In the genomic region with DNA sequence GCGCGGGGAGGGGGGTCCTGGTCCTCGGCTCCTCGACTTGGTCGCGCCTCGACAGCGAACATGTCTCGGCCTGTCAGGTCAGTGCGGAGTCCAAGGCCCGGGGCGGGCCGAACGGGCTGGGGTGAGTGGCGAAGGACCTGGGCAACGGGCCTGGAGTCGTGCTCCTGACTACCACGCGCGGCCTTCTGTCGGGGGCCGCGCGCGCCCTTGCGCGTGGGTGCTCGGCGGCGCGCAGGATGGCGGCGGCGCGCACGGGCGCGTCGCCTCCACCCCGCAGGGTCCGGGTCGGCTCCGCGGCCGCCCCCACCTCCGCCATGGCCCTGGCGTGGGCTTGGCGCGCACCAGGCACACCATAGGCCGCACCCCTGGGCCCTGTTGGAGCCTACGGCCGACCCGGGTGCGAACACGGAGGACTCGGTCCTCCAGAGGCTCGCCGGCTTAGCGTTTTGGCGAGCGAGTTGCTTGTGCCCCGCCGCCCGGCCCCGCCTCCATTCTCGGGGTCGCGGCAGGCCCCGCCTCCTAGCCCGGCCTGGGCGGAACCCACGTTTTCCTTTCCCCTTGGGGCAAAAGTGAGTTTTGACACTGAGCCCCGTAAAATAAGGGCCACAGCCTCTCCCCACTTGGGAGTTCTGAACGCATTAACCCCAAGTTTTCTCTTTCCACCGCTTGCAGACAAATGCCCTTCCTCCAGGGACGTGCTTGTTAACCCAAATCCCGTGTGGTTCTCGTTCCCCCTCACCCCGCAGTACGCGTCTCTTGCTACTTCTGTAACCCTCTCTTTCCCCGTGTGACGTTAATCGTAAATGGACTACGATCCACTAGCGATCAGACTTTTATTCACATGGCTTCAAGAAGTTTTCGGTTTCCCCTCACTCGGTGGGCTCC, we compare ENCODE assay signal across 8 mouse cellular contexts. TPM values are rescaled to one million over a fixed set of nuclear protein-coding genes. Genes with fewer than 3 reads are reported as not detected.
A peak's percentile ranks its signal among the peaks of the same experiment; 100 is the strongest.
DNase-seq lines count a peak whose midpoint lies in the region; ATAC-seq and TF ChIP-seq lines count a peak whose summit lies in the region.

No protein-coding gene starts in this region.

- H3K27me3 ChIP-seq in embryonic facial prominence, embryonic 14.5 days (replicated peaks; ENCODE audit: control insufficient read depth, insufficient read depth, low read length): peaks cover 12% of the 10 kb centered on the region; the same call in 1 of the 2 replicates
- H3K27me3 ChIP-seq in limb, embryonic 14.5 days (ENCODE audit: control insufficient read depth, insufficient read depth, low read length): no peaks in the 10 kb centered on the region; the same call in 1 of the 2 replicates
- no peaks in the 10 kb centered on the region; the same call in 1 of the 2 replicates for H3K27me3 ChIP-seq in midbrain, embryonic 16.5 days (ENCODE audit: control insufficient read depth, insufficient read depth, low read depth, low read length)
- no peaks in the 10 kb centered on the region for H3K27me3 ChIP-seq in spleen, adult 2 months (ENCODE audit: control insufficient read depth, insufficient read depth, low read length)

- peak; percentile 81 for ATAC-seq in embryonic facial prominence, embryonic 14.5 days (ENCODE audit: low read depth)
- ATAC-seq in limb, embryonic 14.5 days (ENCODE audit: low FRiP score, low read depth): peak; percentile 70
- peak; percentile 85 for ATAC-seq in midbrain, embryonic 16.5 days

- peak overlapping the region; percentile 95 for H3K4me3 ChIP-seq in embryonic facial prominence, embryonic 14.5 days (ENCODE audit: low read depth, low read length)
- H3K4me3 ChIP-seq in limb, embryonic 14.5 days (replicated peaks; ENCODE audit: low read length): peak overlapping the region; percentile 95
- peak overlapping the region; percentile 84 for H3K4me3 ChIP-seq in midbrain, embryonic 16.5 days (ENCODE audit: low read depth, low read length)
- peak overlapping the region; percentile 99 for H3K4me3 ChIP-seq in spleen, adult 2 months (ENCODE audit: extremely low read depth, insufficient read depth, insufficient read length)

- H3K4me1 ChIP-seq in embryonic facial prominence, embryonic 14.5 days (ENCODE audit: control insufficient read depth, insufficient read depth, low read length): peaks cover 9% of the 10 kb centered on the region
- H3K4me1 ChIP-seq in limb, embryonic 14.5 days (ENCODE audit: control insufficient read depth, insufficient read depth, low read length): peaks cover 3% of the 10 kb centered on the region
- H3K4me1 ChIP-seq in midbrain, embryonic 16.5 days (ENCODE audit: control insufficient read depth, insufficient read depth, low read length): peaks cover 16% of the 10 kb centered on the region; the same call in 1 of the 2 replicates
- H3K4me1 ChIP-seq in spleen, adult 2 months (ENCODE audit: control insufficient read depth, insufficient read depth, insufficient read length): peaks cover 4% of the 10 kb centered on the region; the same call in 1 of the 2 replicates

- no peaks in the 10 kb centered on the region for H3K9me3 ChIP-seq in embryonic facial prominence, embryonic 14.5 days (ENCODE audit: control insufficient read depth, low read length)
- no peaks in the 10 kb centered on the region for H3K9me3 ChIP-seq in limb, embryonic 14.5 days (ENCODE audit: control insufficient read depth, low read length)
- no peaks in the 10 kb centered on the region for H3K9me3 ChIP-seq in midbrain, embryonic 16.5 days (replicated peaks; ENCODE audit: control insufficient read depth, low read length, poor library complexity, severe bottlenecking)

- peak overlapping the region; percentile 98 for H3K9ac ChIP-seq in embryonic facial prominence, embryonic 14.5 days (ENCODE audit: low read depth, low read length)
- peak overlapping the region; percentile 98 for H3K9ac ChIP-seq in limb, embryonic 14.5 days (ENCODE audit: low read depth, low read length, severe bottlenecking)
- H3K9ac ChIP-seq in midbrain, embryonic 16.5 days (ENCODE audit: low read depth, low read length): peak overlapping the region; percentile 83

- H3K27ac ChIP-seq in embryonic facial prominence, embryonic 14.5 days (replicated peaks; ENCODE audit: low read depth, low read length): peak overlapping the region; percentile 99
- H3K27ac ChIP-seq in limb, embryonic 14.5 days (replicated peaks; ENCODE audit: low read depth, low read length): peak overlapping the region; percentile 99
- peak overlapping the region; percentile 93 for H3K27ac ChIP-seq in midbrain, embryonic 16.5 days (ENCODE audit: low read length)
- H3K27ac ChIP-seq in spleen, adult 2 months (ENCODE audit: insufficient read depth, low read length): peak overlapping the region; percentile 93

- TF ChIP-seq CTCF in spleen, adult 2 months (IDR thresholded peaks at IDR 0.05; ENCODE audit: extremely low read depth, insufficient read depth, insufficient read length, insufficient replicate concordance): no peak

- H3K36me3 ChIP-seq in embryonic facial prominence, embryonic 14.5 days (ENCODE audit: control insufficient read depth, insufficient read depth, low read length): peaks cover 19% of the 10 kb centered on the region; the same call in 1 of the 2 replicates
- no peaks in the 10 kb centered on the region for H3K36me3 ChIP-seq in limb, embryonic 14.5 days (ENCODE audit: control insufficient read depth, insufficient read depth, low read length)
- H3K36me3 ChIP-seq in midbrain, embryonic 16.5 days (ENCODE audit: control insufficient read depth, insufficient read depth, low read length): no peaks in the 10 kb centered on the region
- H3K36me3 ChIP-seq in spleen, adult 2 months (ENCODE audit: control insufficient read depth, insufficient read depth, low read length): no peaks in the 10 kb centered on the region

- H3K4me2 ChIP-seq in embryonic facial prominence, embryonic 14.5 days (ENCODE audit: low read depth, low read length): peak overlapping the region; percentile 60
- H3K4me2 ChIP-seq in limb, embryonic 14.5 days (replicated peaks; ENCODE audit: low read depth, low read length, severe bottlenecking): peak overlapping the region; percentile 68
- peak overlapping the region; percentile 73 for H3K4me2 ChIP-seq in midbrain, embryonic 16.5 days (ENCODE audit: low read length)

- DNase-seq in 416B (ENCODE audit: low read depth): peak; percentile 81
- DNase-seq in adrenal gland, postnatal 36 days: peak; percentile 91 to 94
- DNase-seq in embryonic facial prominence, embryonic 14.5 days (ENCODE audit: low spot score): peak; percentile 87
- DNase-seq in heart, adult 8-10 months (ENCODE audit: low spot score): peak; percentile 78
- DNase-seq in kidney, adult 8-10 months: peak; percentile 78 to 85
- peak; percentile 70 for DNase-seq in limb, embryonic 14.5 days (ENCODE audit: low spot score)
- DNase-seq in spleen, adult 2 months (ENCODE audit: low read depth in 1 of 2, low spot score in 2 of 2): peak; percentile 53 to 83

- 1% methylated on average over 37 of the region's 88 CpGs for WGBS in embryonic facial prominence, embryonic 14.5 days
- WGBS in limb, embryonic 14.5 days: under 1% methylated on average over 61 of the region's 88 CpGs
- WGBS in midbrain, embryonic 16.5 days: under 1% methylated on average over 74 of the region's 88 CpGs
- WGBS in spleen, adult 2 months: under 1% methylated on average over 84 of the region's 88 CpGs

- TF ChIP-seq POLR2A in limb, embryonic 14.5 days (IDR thresholded peaks at IDR 0.05; ENCODE audit: borderline replicate concordance, extremely low read depth, insufficient read depth, insufficient read length): 0 out of 2 replicates have a peak, but pooled peaks have one; percentile 8
- no peak; the same call in 1 of the 2 replicates for TF ChIP-seq POLR2A in spleen, adult 2 months (IDR thresholded peaks at IDR 0.05; ENCODE audit: low read depth, low read length)

RNA-seq across cellular contexts. Expression of a gene that starts 0.6 kb away (rescaled TPM):
- 100 to 1,000 TPM; 140 to 150 TPM for total RNA-seq in adrenal gland, postnatal 36 days (2021)
- 45.1 and 48.9 TPM in 2 replicates for polyA plus RNA-seq in embryonic facial prominence, embryonic 14.5 days (2014; fragmentation: Nextera tagmentation; extraction: Ambion mirVana)
- 10 to 100 TPM; 55.6 to 68.7 (median 62.6) TPM for total RNA-seq in heart, adult 8-10 months (2022)
- 68.0 and 68.4 TPM in 2 replicates for polyA plus RNA-seq in limb, embryonic 14.5 days (2012; rRNA removed)
- polyA plus RNA-seq in limb, embryonic 14.5 days (2014; fragmentation: Nextera tagmentation; extraction: Ambion mirVana): 52.0 and 53.9 TPM in 2 replicates
- 50.1 and 53.6 TPM in 2 replicates for polyA plus RNA-seq in midbrain, embryonic 16.5 days (2015; fragmentation: Nextera tagmentation; extraction: Ambion mirVana)
- 4.5 and 4.7 TPM in 2 replicates for polyA plus RNA-seq in spleen, adult 2 months (2012; rRNA removed)

RNA-seq across cellular contexts. Expression of a gene that starts 43.9 kb away (rescaled TPM):
- 10 to 100 TPM; 16.1 to 23.0 TPM for total RNA-seq in adrenal gland, postnatal 36 days (2021)
- 24.1 and 24.4 TPM in 2 replicates for polyA plus RNA-seq in embryonic facial prominence, embryonic 14.5 days (2014; fragmentation: Nextera tagmentation; extraction: Ambion mirVana)
- 10 to 100 TPM in 3 of 4 experiments, 1 to 10 TPM in 1; 8.9 to 13.5 (median 10.5) TPM for total RNA-seq in heart, adult 8-10 months (2022)
- polyA plus RNA-seq in limb, embryonic 14.5 days (2012; rRNA removed): 22.8 and 25.4 TPM in 2 replicates
- 25.2 and 27.7 TPM in 2 replicates for polyA plus RNA-seq in limb, embryonic 14.5 days (2014; fragmentation: Nextera tagmentation; extraction: Ambion mirVana)
- polyA plus RNA-seq in midbrain, embryonic 16.5 days (2015; fragmentation: Nextera tagmentation; extraction: Ambion mirVana): 6.7 and 7.6 TPM in 2 replicates
- 30.1 and 35.7 TPM in 2 replicates for polyA plus RNA-seq in spleen, adult 2 months (2012; rRNA removed)

RNA-seq across cellular contexts. Expression of a gene that starts 51.9 kb away (rescaled TPM):
- 10 to 100 TPM; 15.2 to 31.5 TPM for total RNA-seq in adrenal gland, postnatal 36 days (2021)
- 8.5 and 11.0 TPM in 2 replicates for polyA plus RNA-seq in embryonic facial prominence, embryonic 14.5 days (2014; fragmentation: Nextera tagmentation; extraction: Ambion mirVana)
- 1 to 10 TPM; 2.4 to 4.7 (median 3.3) TPM for total RNA-seq in heart, adult 8-10 months (2022)
- 9.9 and 13.1 TPM in 2 replicates for polyA plus RNA-seq in limb, embryonic 14.5 days (2012; rRNA removed)
- polyA plus RNA-seq in limb, embryonic 14.5 days (2014; fragmentation: Nextera tagmentation; extraction: Ambion mirVana): 10.5 and 11.1 TPM in 2 replicates
- polyA plus RNA-seq in midbrain, embryonic 16.5 days (2015; fragmentation: Nextera tagmentation; extraction: Ambion mirVana): 2.3 and 2.7 TPM in 2 replicates
- 23.9 and 28.0 TPM in 2 replicates for polyA plus RNA-seq in spleen, adult 2 months (2012; rRNA removed)

Comparison
In these comparisons a context has a peak if more than half of its experiments do, and no peak if none do; other contexts are left out.
1. Peak in every context shown above with its lines: DNase-seq, ATAC-seq, H3K4me3 ChIP-seq and H3K27ac ChIP-seq.